Mouse (Mus musculus) heart, adult 11 months (tissue): ENCODE data around the gene Clpx.
A peak's percentile ranks its signal among the peaks of the same experiment; 100 is the strongest.
"Not testable (repeated sequence)": the region's sequence is repeated elsewhere in the genome, so short reads cannot be mapped to it uniquely, and the experiment has no call there.

ENCODE experiments used
- DNase-seq: peaks from one replicate; pipeline ENCODE4 v3.0.0; 2022

The Clpx gene

GRCm38 (mm10) chr9:65293973-65294715 lies at the start of gene Clpx:
Gene Clpx, plus strand, starts transcription at chr9:65294260.
- peak; percentile 100 for DNase-seq

GRCm38 (mm10) chr9:65247502-65248376 lies 46.3 kb upstream of the Clpx start:
- peak; percentile 97 for DNase-seq

- peak; percentile 96 for DNase-seq
These were observed 45.7 kb upstream of the Clpx start for GRCm38 (mm10) chr9:65248377-65248690.

GRCm38 (mm10) chr9:65252026-65252425 lies 42.0 kb upstream of the Clpx start:
- DNase-seq: no peak

- DNase-seq: peak; percentile 90
These were observed 38.0 kb upstream of the Clpx start for GRCm38 (mm10) chr9:65255906-65256600.

GRCm38 (mm10) chr9:65257218-65257910 lies 36.7 kb upstream of the Clpx start:
- no peak for DNase-seq

- peak; percentile 90 for DNase-seq
These were observed 34.7 kb upstream of the Clpx start for GRCm38 (mm10) chr9:65259366-65259765.

- peak; percentile 97 for DNase-seq
These were observed 32.3 kb upstream of the Clpx start for GRCm38 (mm10) chr9:65261591-65262230.

GRCm38 (mm10) chr9:65262641-65263120 lies 31.4 kb upstream of the Clpx start:
- peak; percentile 93 for DNase-seq

GRCm38 (mm10) chr9:65264959-65265358 lies 29.1 kb upstream of the Clpx start, which contains the start of gene Cilp:
Gene Cilp, plus strand, starts transcription at chr9:65265180.
- DNase-seq: peak; percentile 89

- DNase-seq: no peak
These were observed 26.1 kb upstream of the Clpx start for GRCm38 (mm10) chr9:65267742-65268515.

GRCm38 (mm10) chr9:65273048-65273809 lies 20.8 kb upstream of the Clpx start:
- DNase-seq: peak; percentile 72

GRCm38 (mm10) chr9:65273873-65274272 lies 20.2 kb upstream of the Clpx start:
- DNase-seq: peak; percentile 64

- DNase-seq: not testable (repeated sequence)
These were observed 19.2 kb upstream of the Clpx start for GRCm38 (mm10) chr9:65274851-65275250.

- DNase-seq: peak; percentile 79
These were observed 18.1 kb upstream of the Clpx start for GRCm38 (mm10) chr9:65275810-65276530.

- DNase-seq: peak; percentile 94
These were observed 12.4 kb upstream of the Clpx start for GRCm38 (mm10) chr9:65281536-65282151.

- peak; percentile 90 for DNase-seq
These were observed 10.8 kb upstream of the Clpx start for GRCm38 (mm10) chr9:65283301-65283700.

GRCm38 (mm10) chr9:65288252-65288651 lies 5.8 kb upstream of the Clpx start:
- DNase-seq: not testable (repeated sequence)

- no peak for DNase-seq
These were observed 4.1 kb upstream of the Clpx start for GRCm38 (mm10) chr9:65289988-65290387.
